Mouse (Mus musculus) c-Kit-positive CD71-negative TER-119-negative erythroid progenitor cells, embryonic 14.5 days (primary cell): ENCODE measurements at regions not wholly inside any gene's neighbourhood (a gene's known extent, or its start where the extent isn't known, plus 50 kb on each side); places are given as distances from the start of the nearest gene placed in this dataset.
A peak's percentile ranks its signal among the peaks of the same experiment; 100 is the strongest.

ENCODE experiments used
- DNase-seq: peaks from one replicate; pipeline ENCODE4 v3.0.0-alpha.2; 2013; ENCODE audit warnings: low read depth

DNA sequence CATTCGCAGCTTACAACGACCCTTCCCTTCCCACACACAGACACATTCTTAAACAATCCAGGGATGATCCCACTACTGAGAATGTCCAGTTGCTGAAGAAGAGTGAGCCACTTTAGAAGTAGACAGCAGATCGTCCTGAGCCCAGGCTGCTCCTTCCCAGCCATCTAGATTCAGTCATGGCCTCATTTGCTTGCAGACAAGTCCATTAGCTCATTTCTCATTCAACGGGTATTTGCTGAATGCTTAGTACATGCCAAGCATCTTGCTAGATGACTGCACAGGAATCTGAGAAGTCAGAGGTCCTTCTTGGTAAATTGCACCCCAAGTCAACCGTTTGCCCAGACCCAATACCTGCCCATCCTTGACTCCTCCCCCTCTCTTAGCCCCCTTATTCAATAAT is 57.8 kb downstream of the Ier5 start:
- no peak for DNase-seq

DNA sequence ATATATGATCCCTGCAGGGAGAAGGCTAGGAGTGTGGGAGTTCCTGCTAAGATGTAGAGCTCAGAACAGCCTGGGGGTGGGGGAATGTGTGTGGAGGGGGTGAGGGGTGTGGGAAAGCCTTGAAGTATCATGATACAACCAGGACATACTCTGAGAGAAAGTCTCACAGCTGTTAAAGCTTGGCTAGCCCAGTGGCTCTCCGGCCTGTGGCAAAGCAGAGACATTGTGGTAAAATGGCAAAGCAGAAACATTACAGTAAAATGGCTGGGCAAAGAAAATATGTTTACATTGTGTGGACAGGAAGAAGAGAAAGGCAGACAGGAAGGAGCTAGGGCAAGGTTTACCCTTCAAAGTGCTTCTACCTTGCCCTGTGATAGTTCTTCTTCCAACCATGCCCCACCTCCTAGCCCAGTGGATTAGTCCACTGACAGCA is 58.5 kb downstream of the Ier5 start:
- DNase-seq, result no peak

DNA sequence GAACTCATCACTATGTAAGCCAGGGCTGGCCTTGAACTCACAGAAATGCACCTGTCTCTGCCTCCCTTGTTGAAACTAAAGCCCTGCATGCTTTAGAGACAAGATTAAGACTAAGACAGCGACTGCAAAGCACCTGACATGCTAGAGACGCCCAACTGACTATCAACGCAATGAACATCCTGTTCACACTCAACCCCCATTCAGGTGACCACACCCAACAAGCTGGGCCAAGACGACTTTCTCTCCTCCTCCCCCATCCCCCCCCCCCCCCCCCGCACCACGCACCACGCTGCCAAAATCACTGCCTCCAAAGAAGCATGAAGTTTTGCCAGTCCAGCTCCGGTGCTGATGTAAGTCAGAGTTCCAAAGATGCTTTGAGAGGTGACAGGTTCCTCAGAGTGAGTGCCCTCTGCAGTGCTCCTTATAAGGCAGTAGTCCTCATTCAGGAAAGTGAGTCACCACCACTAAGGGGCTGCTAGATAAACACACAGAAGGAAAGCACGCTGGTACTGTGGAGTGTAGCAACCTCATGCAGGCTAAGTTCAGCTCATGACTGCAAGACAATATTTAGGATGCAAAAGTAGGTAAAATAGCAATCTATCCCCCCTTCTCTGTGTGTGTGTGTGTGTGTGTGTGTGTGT is 59.2 kb downstream of the Ier5 start:
- DNase-seq, result no peak

DNA sequence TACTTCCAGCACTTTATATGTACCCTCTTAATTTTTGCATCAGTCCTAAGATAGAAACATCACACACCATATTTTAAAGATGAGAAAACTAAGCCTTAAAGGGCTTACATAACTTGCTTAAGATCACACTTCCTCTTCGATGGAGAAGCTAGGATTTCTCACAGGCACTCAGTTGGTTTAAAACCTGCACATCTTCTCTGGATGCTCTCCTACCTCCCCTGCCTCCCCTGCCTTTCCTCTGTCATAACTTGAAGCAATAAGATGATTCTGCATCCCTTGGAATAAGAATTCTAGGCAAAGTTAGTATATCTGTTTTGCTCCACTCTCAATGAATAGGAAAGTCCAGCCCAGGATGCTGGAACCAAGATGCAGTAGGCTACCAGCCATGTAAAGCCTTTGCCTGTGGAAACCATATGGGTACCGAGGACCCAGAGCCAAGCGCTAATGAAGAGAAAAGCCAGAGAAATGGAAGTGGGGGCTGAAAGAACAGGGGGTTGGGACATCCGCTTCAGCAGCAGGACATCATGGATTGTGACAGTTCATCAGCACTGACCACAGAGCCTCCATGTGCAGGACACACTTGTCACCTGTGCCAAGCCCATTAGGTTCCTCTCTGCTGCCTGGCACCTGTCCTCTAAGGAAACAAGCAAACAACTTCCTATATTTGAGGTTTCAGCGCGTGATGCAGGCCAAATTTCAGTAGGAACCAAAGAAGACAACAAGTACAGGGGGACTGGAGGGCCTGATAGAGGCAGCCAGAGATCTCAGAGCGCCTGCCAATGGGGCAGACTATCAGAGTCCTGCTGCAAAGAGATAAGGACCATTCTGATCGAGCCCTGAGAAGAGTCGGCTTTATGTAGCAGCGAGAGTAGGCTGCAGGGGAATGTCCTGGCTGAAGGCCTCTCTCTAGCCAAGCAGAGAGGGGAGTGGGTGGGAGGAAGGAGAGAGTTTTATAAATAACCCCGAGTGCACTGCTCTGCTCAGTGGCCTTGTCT is 60.5 kb downstream of the Ier5 start:
- no peak for DNase-seq

DNA sequence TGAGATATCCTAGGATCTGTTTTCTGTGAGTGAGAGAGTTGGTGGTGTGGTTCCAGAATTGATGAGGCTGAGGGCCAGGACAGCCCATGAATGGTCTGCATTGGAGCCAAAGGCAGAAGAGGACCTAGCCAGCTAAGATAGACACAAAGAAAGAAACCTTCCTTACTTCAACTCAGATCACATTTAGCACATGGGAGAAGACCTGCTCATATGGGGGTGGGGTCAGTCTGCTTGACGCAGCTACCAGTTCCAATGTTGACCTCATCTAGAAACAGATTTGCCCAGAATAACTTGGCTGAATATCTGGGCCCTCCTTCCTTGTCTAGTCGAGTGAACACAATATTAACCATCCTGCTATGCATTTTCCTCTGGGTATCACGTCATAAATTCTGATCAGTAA is 62.0 kb downstream of the Ier5 start:
- no peak for DNase-seq

DNA sequence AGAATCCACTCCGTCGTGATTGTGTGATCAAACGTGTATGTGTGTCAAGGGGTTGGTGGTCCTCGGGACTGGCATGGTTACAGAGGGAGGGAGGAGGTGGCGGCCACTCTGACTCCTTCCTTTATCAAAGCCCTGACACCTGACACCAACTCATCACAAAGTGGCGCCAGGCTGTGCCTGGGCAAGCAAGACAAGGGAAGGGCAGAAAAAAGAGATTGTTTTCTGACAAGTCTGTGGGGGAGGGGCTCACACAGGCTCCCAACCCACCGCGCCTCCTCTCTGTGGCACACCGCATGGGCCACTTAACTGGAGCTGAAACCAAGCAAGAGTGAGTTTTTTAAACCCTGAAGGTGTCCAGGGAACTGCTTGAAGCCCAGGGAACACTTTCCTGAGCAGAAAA is 68.5 kb downstream of the Ier5 start:
- DNase-seq, result no peak

DNA sequence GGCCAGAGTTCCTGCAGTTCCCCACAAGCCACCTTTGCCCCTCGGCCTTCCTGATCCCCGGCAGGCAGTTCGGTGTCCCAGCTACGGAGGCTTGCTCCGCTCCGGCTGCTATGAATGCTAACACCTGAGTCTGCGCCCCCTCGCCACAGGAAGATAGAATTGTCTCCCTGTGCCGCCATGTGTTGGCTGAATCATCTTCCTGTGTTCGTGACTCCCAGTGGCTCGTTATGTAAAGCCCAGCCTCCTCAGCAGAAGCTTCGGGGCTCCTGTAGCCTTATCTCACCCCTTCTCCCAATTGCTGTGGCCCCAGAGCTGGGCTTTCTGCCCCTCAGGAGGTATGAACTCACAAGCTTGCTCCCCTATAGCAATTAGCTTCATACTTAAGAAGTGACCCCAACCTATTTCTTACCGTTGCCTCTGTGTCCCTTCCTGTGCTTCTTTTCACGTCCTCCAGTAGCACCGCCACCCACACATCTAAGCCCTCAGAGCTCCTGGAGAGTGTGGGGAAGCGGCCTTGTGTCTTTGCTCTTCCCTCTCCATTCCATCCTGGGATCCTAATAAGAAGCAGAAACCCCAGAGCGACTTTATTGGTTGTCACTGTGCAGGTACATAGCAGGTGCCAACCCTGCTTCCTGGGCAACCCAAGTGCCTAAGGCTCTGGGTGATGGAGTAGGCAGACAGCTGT is 70.1 kb downstream of the Ier5 start:
- DNase-seq, result no peak

DNA sequence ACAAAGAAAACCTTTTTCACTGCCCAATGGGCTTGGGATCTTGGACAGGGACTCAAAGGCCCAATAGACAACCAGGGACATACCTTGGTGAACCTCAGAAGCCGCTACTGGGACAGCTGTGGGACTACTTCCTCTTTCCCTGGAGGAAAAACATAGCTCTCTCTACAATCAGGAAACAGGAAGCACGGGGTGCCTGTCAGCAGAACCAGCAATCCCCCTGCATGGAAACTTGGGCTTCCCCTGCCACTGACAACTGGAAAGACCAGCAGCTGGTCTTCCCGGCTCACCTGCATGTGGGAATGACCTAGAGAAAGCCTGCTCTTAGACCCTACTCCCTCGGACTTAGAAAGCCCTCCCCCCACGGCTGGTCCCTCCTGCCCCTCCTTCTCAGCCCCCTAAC is 70.7 kb downstream of the Ier5 start:
- DNase-seq, result no peak

DNA sequence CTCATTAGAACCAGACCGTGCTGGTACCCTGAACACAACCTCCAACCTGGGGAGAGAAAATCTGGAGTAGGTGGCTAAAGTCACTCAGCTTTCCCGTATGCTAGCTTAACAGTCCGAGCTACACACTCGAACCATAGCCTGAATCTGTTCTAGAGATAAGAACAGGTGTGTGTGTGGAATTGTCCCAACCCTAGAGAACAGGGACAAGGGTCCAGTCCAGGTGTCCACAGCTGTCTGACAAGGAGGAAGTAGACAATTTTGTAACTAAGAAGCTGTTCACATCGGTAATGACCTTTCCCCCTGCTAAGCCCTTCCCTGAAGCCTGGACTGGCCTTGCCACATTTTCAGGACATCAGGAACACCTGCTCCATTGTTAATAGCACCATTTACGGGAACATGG is 71.3 kb downstream of the Ier5 start:
- no peak for DNase-seq

DNA sequence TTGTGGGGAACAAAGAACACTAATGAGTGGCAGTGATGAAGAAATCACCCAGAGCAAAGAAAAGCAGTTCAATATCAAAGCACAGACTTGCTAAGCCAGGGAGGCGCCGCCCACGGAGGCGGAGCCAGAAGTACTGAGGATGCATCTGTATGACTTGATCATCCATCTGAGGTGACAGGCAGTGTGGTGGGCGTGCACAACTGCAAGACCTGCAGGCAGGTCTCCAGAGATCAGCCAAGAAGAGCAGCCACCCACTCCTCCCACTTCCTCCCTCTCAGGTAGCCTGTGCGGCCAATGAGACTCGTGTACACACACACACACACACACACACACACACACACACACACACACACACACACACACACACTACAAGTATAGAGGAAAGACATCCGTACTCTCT is 71.9 kb downstream of the Ier5 start:
- no peak for DNase-seq

DNA sequence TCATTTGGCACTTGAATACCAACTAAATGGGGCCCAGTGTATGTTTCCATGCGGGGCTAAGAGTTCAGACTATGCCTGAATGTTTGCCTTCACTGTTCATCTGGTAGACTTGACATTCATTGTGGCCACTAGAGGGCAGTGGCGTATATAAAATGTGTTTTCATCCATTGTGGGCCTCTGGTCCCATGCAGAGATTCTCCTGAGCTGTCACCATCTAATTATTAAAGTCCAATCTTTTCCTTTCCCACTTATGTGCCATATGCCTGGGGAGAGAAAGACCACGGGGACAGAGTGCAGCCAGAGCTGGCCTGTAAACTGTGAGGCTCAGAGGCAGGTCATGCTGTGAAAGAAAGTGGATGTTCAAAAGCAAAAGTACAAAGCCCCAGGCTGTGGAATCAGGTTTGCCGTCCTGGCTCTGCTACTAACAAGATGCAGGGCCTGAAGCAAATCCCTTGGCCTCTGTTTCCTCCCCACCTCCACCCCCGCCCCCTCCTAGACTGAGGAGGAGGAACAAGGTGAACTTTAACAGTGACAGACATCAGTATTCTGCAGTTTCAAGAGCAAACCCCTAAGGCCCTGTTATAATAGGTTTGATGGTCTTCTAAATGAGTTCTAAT is 73.5 kb downstream of the Ier5 start:
- DNase-seq, result peak; percentile 78

DNA sequence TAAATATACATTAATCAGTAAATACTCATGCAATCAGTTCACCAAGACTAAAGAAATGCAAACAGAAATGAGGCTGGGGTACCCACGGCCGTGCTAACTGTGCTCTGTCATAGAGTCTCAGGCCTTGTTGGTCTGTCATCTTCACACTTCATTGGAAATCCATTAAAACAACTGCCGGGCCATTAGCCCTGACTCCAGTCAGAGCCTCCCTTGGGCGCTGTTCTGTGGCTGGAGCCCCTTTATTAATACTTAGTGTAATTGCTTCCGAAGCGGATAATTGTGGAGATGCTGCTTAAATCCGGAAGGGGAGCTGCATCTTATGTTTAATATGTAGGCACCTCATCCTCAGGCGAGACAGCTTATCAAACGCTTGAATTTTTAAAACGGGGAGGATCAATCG is 76.1 kb downstream of the Ier5 start:
- DNase-seq, result no peak

DNA sequence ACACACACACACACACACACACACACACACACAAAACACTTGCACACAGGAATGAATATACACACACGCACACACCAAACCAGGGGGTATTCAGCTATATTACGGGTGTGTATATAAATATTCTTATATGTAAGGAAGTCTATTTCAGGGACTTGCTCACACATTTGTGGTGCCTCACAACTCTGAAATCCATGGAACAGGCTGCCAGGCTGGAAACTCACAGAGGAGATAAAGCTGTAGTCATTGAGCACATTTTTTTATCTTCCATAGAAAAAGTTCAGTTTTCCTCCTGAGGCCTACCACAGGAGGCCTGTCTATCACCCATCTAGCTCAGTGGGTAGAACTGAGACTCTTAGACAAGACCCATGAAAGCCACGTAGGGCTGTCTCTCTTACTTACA is 83.8 kb downstream of the Ier5 start:
- no peak for DNase-seq

DNA sequence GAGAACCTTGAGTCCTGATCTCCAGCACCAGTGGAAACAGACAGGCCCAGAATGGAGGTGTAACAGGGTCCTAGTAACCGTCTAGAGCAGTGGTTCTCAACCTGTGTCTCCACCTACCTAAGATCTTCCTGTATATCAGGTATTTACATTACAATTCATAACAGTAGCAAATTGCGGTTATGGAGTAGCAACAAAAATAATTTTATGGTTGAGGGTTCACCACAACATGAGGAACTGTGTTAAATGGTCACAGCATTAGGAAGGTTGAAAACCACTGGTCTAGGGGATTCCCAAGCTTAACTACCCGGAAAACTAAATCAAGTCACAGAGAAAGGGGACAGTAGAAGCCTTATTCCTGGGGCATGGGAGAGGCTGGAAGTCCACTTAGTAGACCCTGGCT is 84.5 kb downstream of the Ier5 start:
- DNase-seq, result no peak

DNA sequence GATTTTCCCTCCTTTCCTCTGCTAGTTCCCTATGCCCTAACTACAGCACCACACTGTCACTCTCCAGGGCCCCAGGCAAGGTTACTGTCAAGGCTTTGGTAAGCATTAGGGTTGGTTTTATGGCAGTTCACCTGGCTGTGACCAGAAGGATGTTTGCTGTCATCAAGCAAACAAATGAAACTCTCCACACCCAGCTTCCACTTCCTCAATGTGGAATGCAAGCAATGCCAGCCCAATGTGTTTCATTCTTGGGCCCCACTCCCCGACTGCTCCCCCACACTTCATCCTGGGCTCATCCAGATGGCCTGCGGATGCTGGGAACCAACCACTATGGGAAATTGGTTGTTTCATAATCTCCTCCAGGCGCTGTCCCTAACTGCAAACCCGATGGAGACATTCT is 85.7 kb downstream of the Ier5 start:
- DNase-seq, result no peak

DNA sequence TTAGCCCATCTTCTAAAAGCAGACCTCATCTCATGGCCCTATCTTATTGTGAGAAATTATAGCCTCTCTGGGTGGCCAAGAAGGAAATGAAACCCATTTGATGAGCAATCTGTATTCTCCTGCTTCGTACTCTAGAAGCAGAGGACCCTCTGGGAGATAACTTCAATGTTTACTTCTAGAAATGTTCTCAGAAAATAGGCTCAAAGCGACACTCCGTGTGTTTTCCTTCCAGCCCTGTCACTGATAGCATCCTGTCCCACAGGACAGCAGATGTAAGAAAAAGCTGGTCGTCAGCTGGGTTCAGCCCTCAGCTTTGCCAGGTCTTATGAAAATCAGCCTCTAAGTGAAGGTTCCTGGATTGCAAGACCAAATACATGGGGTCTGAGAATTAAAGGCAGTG is 86.1 kb downstream of the Ier5 start:
- no peak for DNase-seq

DNA sequence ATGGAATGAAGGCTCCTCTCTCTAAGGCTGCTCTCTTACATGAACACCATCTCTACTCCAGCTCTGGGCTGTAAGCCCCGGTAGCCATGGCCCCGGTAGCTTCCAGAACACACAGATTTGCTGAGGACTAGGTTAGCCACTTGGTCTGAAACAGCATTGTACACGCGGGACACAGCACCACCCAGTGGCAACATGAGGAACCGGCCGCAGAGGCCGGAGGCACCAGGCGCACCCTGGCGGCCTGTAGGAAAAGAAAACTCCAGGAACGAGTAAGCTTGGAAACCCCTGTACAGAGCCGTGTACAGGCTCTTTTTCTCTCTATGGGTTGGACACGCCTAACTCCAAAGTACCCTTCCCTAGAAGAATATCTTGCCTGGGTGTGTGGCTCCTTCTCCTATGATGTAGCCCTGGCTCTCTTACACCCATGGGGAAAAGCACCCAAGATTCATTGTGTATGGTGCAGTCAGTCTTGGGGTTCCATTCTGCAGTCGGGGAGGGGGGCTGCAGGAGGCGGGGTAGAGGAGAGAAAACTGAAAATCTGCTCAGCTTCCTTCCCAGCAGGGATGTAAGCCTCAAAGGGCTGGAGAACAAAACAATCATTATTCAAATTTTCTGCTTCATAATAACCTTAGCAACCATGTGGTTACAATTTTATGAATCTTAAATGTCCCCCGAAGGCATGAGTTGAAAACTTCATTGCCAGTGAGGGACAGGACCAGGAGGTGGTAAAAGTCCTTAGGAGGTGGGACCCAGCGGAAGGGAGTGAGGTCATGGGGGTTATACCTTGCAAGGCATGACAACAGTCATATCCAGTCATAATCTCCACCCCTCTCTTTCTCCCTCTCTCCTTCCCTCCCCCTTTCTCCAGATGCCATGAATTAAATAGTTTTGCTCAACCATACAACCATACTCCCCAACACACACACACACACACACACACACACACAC is 92.6 kb downstream of the Ier5 start:
- DNase-seq, result peak; percentile 64

DNA sequence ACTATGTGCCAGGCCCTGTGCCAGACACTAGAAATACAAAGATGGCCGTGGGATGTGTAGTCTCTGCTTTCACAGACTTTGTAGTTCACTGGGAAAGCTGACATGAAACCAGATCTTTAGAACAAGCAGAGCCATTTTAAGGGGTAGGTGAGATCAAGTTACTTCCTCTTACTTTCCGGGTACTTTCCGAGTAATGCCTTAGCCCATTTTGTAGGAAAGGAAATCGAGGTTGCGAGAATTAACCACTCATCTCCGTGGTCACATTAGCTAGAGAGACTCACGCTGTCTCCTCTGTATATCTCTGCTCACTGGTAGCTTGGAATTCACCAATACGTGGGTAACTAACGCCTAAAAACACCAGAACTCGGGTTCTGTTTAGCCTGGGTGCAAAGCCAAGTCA is 93.3 kb downstream of the Ier5 start:
- DNase-seq, result no peak

DNA sequence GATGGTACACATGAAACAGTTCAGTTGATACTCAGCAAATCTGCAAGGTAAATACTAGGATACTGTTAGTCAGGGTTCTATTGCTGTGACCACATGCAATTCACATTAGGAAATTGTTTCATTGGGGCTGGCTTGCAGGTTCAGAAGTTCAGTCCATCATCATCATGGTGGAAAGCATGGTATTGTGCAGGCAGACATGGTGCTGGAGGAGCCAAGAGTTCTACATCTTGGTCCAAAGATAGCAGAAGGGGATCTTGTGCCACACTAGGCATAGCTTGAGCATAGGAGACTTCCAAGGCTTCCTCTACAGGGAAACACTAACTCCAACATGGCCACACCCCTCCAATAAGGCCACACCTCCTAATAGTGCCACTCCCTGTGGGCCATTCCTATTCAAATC is 99.1 kb downstream of the Ier5 start:
- DNase-seq, result no peak

DNA sequence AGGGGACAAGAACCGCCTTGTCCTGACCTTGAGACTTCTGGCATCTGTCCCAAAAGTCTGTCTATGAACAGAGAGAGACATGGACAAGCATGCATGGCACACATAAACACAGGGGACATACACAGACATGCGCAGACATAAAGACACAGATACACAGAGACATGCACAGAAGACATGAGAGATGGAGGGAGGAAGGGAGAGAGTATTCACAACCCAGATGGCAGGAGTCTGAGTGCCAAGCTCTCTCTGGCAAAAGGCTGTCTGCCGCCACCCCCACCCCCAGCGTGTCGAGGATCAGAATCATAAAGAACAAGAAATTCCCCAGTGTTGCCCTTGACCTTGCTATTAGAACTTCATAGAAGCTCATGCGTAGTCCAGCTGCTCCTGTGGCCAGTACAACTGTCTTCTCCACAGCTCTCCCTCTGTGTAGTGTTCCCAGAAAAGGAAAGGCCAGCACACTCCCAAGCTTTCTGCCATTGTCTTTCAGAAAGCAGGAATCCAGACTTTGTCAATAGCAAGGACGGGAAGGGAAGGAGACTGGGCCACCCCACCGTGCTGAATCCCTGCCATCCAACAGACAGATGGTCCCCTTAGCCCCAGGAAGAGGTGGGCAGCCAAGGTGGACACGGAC is 99.8 kb downstream of the Ier5 start:
- DNase-seq, result no peak
